Mouse (Mus musculus) 3134 (cell line): ENCODE measurements around the gene Zswim1.

Experiments used
- DNase-seq: peaks from one replicate; pipeline ENCODE4 v3.0.0-alpha.2; 2011; ENCODE audit warnings: low spot score; ENCODE audit not compliant: insufficient read length; ENCODE audit errors: extremely low read depth

Zswim1 gene

DNA sequence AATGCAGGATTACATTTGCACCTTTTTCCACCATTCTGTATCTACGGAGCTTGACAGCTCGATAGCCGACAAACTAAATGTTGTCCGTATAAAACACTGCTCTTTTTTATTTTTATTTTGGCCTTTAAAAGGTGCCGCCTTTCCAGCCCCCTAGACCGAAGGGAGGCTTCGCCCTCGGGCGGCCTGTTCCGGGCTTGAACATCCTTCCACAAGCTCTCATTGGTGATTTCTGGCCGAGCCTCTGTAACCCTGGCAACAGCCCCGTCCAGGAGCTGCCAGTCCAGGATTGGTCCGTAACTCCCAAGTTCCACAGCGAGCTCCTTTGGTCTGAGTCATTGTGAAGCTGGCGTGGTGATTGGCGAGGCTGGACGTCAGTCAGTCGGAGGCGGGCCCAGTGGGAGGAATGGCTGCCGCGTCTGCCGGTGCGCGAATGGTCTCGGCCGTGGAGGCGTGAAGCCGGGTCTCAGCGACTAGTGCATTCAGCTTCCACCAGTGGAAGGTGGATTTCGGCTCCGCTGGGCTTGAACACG, at the start of gene Zswim1:
Gene Zswim1 (plus strand): TSS at position 51 of the 530 bp plus-strand sequence.
- peak; percentile 96 for DNase-seq

DNA sequence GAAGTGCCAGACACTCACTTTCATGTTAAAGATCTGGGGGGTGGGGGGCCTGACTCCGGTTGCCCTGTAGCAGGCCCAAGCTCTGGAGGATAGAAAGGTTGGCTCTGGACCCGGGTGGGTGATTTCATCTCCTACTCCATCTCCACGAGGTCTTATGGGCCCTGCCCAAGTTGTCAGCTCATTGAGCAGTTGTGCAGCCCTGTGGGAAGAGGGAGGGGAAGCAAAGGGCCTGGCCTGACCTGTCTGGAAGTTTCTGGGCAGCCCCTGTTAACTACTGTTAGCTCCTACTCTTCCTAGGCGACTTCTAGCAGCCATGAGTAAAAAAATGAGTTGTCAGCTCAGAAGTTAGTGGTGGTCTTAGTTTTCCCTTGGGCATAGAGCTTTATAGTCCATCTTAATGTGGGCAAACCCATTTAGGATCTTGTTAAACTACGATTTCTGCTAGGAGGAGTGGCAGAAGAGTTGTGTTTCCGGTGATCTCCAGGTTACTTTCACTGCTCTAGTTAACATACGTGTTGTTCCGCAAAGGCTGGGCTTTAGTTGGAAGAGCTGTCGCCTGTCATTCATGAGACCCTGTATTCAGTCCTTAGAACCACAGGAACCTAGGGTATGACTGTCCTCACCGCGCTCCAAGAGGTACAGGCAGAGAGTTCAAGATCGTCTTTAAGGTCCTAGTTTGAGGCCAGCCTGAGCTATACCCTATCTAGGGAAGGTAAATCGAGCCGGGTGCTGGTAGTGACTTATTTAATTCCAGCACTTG, 49.1 kb upstream of the Zswim1 start:
- DNase-seq, result no peak

DNA sequence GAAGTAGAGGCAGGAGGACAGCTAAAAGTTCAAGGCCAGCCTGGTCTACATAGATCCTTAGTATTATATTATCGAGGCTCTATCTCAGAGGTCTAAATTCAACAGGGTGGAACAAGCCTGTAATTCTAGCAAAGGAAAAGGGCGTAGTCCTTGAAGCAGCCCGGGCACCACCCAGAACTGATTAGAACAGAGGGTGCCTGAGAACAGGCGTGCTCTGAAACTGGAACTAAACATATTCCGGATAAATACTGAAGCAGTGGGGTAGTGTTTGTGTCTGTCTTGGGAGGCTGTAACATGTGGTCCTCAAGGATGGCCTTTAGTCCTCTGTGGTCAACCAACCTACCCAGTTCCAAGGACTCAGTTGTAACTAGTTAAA, 48.5 kb upstream of the Zswim1 start:
- DNase-seq, result no peak

DNA sequence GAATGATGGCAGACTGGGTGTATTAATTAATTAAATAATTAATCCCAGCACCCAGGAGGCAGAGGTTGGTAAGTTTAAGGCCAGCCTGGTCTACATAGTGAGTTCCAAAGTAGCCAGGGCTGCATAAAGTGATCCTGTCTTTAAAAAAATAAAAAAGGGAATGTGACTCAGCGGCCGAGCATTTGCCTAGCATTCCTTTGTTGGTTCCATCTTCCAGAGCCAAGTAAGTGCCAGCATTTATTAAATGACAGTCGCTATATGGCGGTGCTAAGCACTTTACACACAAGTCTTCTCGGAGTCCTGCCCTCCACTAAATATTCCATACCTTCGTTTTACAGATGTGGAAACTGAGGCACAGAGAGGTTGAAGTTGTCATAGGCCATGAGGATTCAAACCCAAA, 46.4 kb upstream of the Zswim1 start:
- DNase-seq, result peak; percentile 50

GRCm38 (mm10) chr2:164776801-164777200, 45.7 kb upstream of the Zswim1 start:
- DNase-seq, result no peak

- no peak for DNase-seq
These were observed 45.1 kb upstream of the Zswim1 start for GRCm38 (mm10) chr2:164777246-164778014.

DNA sequence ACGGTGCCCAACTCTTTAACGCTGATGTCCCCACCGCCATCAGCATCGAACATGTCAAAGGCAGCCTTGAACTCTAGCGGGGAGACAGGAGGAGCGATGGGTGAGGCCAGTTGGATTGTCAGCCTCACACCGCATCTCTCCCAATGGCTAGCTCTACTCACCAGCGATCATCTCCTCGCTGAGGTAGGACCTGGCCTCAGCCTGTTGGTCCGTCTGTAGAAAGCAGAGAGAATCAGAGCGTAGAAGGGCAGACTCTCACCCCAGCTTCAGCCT, 44.5 kb upstream of the Zswim1 start:
- no peak for DNase-seq

- no peak for DNase-seq
These were observed 43.7 kb upstream of the Zswim1 start for GRCm38 (mm10) chr2:164778809-164779208.

- DNase-seq, result no peak
These were observed 42.9 kb upstream of the Zswim1 start, which contains the start of gene Tnnc2 for GRCm38 (mm10) chr2:164779481-164780086. Tnnc2 (minus strand) TSS chr2:164779967.

GRCm38 (mm10) chr2:164781876-164782275, 40.6 kb upstream of the Zswim1 start:
- DNase-seq, result no peak

GRCm38 (mm10) chr2:164783926-164784581, 38.4 kb upstream of the Zswim1 start:
- DNase-seq, result no peak

DNA sequence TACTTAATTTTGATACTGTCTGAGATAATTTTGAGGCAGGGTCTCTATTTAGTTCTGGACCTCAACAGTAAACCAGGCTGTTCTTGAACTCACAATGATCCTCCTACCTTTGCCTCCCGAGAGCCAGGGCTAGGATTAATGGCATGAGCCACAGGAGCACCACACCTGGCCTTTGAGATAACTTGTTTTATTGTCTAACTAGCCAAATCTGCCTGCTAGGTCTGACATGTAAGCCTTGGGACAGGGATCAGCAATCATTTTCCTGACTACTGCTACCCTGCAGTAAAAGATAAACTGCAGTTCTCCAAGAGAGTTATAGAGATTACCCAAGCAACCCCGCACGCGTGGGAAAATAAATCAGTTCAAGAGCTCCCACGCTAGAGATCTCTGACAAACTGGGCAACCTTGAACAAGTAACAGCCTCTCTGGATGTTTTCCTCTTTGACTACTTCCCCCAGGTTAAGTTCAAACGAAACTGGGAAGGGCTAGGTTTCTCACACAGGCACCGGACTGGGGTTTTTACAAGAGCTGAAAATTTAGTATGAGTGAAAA, 37.5 kb upstream of the Zswim1 start:
- DNase-seq, result no peak

- DNase-seq, result peak; percentile 99
These were observed 36.8 kb upstream of the Zswim1 start, which contains the start of gene Snx21 for GRCm38 (mm10) chr2:164785481-164786387. Snx21 (plus strand) TSS chr2:164785823.

DNA sequence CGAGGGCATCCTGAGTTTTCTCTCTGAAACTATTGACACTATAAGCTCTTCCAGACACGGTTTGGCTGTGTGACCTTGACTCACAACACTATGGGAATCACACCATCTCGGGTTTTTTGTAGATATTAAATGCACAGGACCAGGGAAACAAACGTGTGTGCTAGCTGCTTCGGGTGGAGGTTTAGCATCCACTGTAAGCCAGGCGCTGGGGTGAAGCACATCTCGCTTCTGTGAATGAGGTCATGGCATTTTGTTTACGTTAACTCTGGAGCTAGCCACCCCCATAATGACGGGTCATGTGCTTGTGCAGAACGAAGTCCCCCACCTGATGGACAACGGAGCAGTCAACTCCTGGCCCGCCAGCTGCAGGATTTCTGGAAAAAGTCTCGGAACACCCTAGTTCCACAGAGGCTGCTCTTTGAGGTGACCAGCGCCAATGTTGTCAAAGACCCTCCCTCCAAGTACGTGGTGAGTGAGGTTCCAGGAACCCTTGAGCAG, 36.0 kb upstream of the Zswim1 start:
- DNase-seq, result no peak

GRCm38 (mm10) chr2:164787032-164787431, 35.5 kb upstream of the Zswim1 start:
- DNase-seq, result no peak

GRCm38 (mm10) chr2:164787779-164788178, 34.7 kb upstream of the Zswim1 start:
- DNase-seq, result no peak

- no peak for DNase-seq
These were observed 34.1 kb upstream of the Zswim1 start for GRCm38 (mm10) chr2:164788411-164788810.

DNA sequence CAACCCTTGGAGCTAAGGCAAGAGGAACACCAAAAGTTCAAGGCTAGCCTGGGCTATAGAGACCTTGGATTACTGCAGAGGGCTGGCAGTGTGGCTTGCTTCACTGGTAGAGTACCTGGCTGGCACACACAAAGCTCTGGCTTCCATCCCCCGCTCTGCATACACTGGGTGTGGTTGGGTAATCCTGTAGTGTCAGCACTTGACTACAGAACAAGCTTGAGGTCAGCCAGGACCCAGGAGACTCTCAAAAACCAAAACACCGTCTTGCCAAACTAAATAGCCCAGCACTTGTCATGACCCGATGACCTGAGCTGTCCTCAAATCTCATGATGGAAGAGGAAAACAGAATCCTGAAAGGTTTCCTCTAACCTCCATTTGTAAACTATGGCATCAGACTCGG, 32.0 kb upstream of the Zswim1 start:
- no peak for DNase-seq

GRCm38 (mm10) chr2:164791841-164792261, 30.6 kb upstream of the Zswim1 start:
- DNase-seq, result no peak
